Mouse (Mus musculus): ENCODE measurements around the gene Asic3. TPM values are rescaled to one million over a fixed set of nuclear protein-coding genes. Genes with fewer than 3 reads are reported as not detected.

The Asic3 gene
- polyA plus RNA-seq, 1 experiment from 2014 or later: 0.20 TPM

DNA sequence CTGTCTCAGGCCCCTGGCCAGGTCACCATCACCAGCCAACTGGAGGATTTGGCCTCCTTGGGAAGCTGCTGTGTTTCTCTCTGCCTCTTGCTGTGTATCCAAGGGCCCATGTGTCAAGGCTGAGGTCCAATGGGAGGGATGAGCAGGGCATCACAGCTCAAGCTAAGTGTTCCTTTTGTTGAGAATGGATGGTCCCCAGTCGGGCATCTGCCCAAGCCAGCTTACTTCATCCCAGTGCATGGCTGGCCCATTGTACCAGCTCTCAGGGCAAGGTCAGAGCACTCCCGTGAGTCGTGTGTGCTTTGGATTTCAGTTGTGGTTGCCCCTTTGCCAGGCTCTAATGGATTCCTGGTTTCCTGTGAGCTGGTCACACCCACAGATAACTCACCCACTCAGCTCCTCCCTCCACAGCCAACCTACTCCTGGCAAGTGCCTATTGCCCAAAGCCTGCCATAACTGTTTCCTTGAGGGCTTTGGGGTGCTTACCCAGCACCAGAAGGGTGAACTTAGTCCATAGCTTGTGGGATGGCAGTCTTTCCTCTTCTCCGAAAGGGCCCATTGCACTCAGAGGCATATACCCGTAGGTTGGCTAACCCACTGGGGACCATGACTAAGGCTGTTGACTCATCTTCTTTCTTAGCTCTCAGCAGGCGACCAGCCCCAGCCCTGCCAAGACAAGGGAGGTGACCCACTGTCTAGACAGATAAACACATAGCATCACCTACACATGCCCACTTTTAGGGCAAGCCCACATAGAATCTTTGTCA lies 8.4 kb upstream of the Asic3 start:
- Histone ChIP-seq H3K27me3 (ENCODE audit: control insufficient read depth, insufficient read depth, low read length) (no peaks in the 10 kb centered on the region), H3K4me1 (ENCODE audit: control insufficient read depth, insufficient read depth, low read length) (no peaks in the 10 kb centered on the region), H3K4me2 (no peak overlapping the region), H3K9ac (ENCODE audit: low read depth, low read length) (no peak overlapping the region), H3K27ac (ENCODE audit: low read depth, low read length) (no peak overlapping the region), H3K4me3 (ENCODE audit: low read depth, low read length) (no peak overlapping the region), H3K9me3 (replicated peaks; ENCODE audit: control insufficient read depth, low read length) (no peaks in the 10 kb centered on the region), H3K36me3 (ENCODE audit: control insufficient read depth, insufficient read depth, low read length) (peaks cover 6% of the 10 kb centered on the region)
- no peak for ATAC-seq (replicated peaks; ENCODE audit: insufficient number of reproducible peaks, low FRiP score, low TSS enrichment)
- WGBS (ENCODE audit: insufficient replicate concordance): 74% methylated on average over 6 of the region's 6 CpGs

DNA sequence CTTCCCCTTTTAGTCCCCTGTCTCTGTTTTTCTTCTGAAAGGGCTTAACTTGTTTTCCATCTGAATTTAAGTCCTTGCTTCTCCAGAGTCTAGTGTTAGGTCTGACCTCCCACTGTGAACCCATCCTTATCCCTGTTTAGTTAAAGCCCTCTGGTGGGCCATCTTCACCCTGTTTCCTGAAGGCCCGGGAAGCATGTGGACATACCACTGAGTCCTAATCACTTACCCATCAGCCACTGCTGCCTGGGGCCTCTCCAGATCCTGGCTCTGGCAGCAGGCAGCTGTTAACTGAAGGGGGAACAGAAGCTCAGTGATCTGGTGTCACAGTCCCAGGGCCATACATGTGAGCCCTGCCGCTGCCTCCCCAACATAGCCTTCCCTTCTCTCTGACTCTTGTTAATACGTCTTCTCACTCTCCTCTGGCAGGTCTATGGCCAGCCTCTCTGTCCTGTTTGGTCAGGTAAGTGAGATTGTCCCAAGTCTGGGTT lies 7.8 kb upstream of the Asic3 start:
- H3K9me3 ChIP-seq (replicated peaks; ENCODE audit: control insufficient read depth, low read length): no peaks in the 10 kb centered on the region
- H3K36me3 ChIP-seq (ENCODE audit: control insufficient read depth, insufficient read depth, low read length): peaks cover 6% of the 10 kb centered on the region
- no peak overlapping the region for H3K4me2 ChIP-seq
- ATAC-seq (replicated peaks; ENCODE audit: insufficient number of reproducible peaks, low FRiP score, low TSS enrichment): no peak
- H3K27me3 ChIP-seq (ENCODE audit: control insufficient read depth, insufficient read depth, low read length): no peaks in the 10 kb centered on the region
- no peak overlapping the region for H3K27ac ChIP-seq (ENCODE audit: low read depth, low read length)
- H3K9ac ChIP-seq (ENCODE audit: low read depth, low read length): no peak overlapping the region
- 61% methylated on average over 3 of the region's 3 CpGs for WGBS (ENCODE audit: insufficient replicate concordance)
- no peaks in the 10 kb centered on the region for H3K4me1 ChIP-seq (ENCODE audit: control insufficient read depth, insufficient read depth, low read length)
- H3K4me3 ChIP-seq (ENCODE audit: low read depth, low read length): no peak overlapping the region

DNA sequence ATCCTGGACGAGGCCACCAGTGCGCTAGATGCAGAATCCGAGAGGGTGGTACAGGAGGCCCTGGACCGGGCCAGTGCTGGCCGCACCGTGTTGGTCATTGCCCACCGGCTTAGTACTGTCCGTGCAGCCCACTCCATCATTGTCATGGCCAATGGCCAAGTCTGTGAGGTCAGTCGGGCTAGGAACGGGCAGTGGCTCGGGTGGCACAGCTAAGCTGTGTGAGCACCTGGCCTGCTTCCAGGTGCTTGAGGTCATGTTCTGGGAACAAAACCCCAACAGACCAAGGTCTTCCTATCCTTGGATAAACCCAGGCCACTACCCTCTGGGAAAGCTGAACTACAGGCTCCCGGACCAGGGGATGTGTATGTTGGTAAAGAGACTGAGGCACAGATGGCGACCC lies 4.5 kb upstream of the Asic3 start:
- H3K9ac ChIP-seq (ENCODE audit: low read depth, low read length): no peak overlapping the region
- 92% methylated on average over 13 of the region's 13 CpGs for WGBS (ENCODE audit: insufficient replicate concordance)
- no peak overlapping the region for H3K4me2 ChIP-seq
- H3K9me3 ChIP-seq (replicated peaks; ENCODE audit: control insufficient read depth, low read length): no peaks in the 10 kb centered on the region
- H3K27ac ChIP-seq (ENCODE audit: low read depth, low read length): no peak overlapping the region
- H3K4me1 ChIP-seq (ENCODE audit: control insufficient read depth, insufficient read depth, low read length): no peaks in the 10 kb centered on the region
- peaks cover 6% of the 10 kb centered on the region; the same call in 1 of the 2 replicates for H3K36me3 ChIP-seq (ENCODE audit: control insufficient read depth, insufficient read depth, low read length)
- no peak overlapping the region for H3K4me3 ChIP-seq (ENCODE audit: low read depth, low read length)
- ATAC-seq (replicated peaks; ENCODE audit: insufficient number of reproducible peaks, low FRiP score, low TSS enrichment): no peak
- H3K27me3 ChIP-seq (ENCODE audit: control insufficient read depth, insufficient read depth, low read length): peaks cover 3% of the 10 kb centered on the region

DNA sequence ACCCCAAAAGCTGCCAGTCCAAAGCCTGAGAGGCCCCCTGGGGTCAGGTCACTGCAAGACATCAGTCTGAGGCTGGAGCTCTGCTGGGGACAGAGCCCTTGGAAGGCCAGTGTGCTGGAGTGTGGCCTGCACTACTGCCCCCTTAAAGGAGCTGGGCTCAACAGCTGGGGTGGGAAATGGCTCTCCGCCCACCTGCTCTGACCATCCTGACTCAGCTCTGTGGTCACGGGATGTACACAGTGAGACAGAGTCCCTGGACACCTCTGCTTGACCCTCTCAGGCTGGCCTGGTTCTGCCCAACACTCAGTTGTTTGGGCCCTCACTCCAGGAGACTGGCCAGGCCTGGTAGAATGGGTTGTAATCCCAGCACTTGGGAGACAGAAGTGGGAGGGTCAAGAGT lies 3.7 kb upstream of the Asic3 start:
- no peak overlapping the region for H3K4me2 ChIP-seq
- H3K4me3 ChIP-seq (ENCODE audit: low read depth, low read length): no peak overlapping the region
- peaks cover 6% of the 10 kb centered on the region; the same call in 1 of the 2 replicates for H3K36me3 ChIP-seq (ENCODE audit: control insufficient read depth, insufficient read depth, low read length)
- ATAC-seq (replicated peaks; ENCODE audit: insufficient number of reproducible peaks, low FRiP score, low TSS enrichment): no peak
- H3K27me3 ChIP-seq (ENCODE audit: control insufficient read depth, insufficient read depth, low read length): peaks cover 11% of the 10 kb centered on the region
- H3K27ac ChIP-seq (ENCODE audit: low read depth, low read length): no peak overlapping the region
- H3K9me3 ChIP-seq (replicated peaks; ENCODE audit: control insufficient read depth, low read length): no peaks in the 10 kb centered on the region
- no peak overlapping the region for H3K9ac ChIP-seq (ENCODE audit: low read depth, low read length)
- H3K4me1 ChIP-seq (ENCODE audit: control insufficient read depth, insufficient read depth, low read length): no peaks in the 10 kb centered on the region
- WGBS (ENCODE audit: insufficient replicate concordance): 69% methylated on average over 2 of the region's 2 CpGs

DNA sequence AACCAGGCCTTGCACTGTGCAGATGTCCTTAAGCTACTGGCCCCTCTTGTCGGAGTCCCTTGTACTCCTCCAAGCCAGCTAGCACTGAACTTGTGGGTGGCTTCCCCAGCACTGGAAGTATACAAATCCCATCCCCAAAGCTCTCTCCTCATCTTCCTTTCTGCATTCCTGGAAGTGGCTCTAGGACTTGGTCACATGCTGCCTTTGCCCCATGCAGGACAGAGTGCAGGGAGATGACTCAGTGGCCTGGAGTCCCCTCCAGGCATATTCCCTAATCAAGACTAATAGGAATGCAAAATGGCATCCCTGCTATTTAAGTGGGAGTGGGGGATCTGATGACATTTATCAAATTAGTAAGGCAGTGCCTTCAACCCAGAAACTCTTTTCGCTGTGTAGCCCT lies 1.1 kb upstream of the Asic3 start:
- 75% methylated on average over 2 of the region's 2 CpGs for WGBS (ENCODE audit: insufficient replicate concordance)
- ATAC-seq (replicated peaks; ENCODE audit: insufficient number of reproducible peaks, low FRiP score, low TSS enrichment): no peak
- no peaks in the 10 kb centered on the region for H3K36me3 ChIP-seq (ENCODE audit: control insufficient read depth, insufficient read depth, low read length)
- H3K27me3 ChIP-seq (ENCODE audit: control insufficient read depth, insufficient read depth, low read length): peaks cover 14% of the 10 kb centered on the region
- no peak overlapping the region for H3K9ac ChIP-seq (ENCODE audit: low read depth, low read length)
- no peak overlapping the region for H3K27ac ChIP-seq (ENCODE audit: low read depth, low read length)
- no peaks in the 10 kb centered on the region for H3K9me3 ChIP-seq (replicated peaks; ENCODE audit: control insufficient read depth, low read length)
- 0 out of 2 replicates have a peak, but pooled peaks cover 3% of the 10 kb centered on the region for H3K4me1 ChIP-seq (ENCODE audit: control insufficient read depth, insufficient read depth, low read length)
- no peak overlapping the region for H3K4me3 ChIP-seq (ENCODE audit: low read depth, low read length)
- no peak overlapping the region for H3K4me2 ChIP-seq

DNA sequence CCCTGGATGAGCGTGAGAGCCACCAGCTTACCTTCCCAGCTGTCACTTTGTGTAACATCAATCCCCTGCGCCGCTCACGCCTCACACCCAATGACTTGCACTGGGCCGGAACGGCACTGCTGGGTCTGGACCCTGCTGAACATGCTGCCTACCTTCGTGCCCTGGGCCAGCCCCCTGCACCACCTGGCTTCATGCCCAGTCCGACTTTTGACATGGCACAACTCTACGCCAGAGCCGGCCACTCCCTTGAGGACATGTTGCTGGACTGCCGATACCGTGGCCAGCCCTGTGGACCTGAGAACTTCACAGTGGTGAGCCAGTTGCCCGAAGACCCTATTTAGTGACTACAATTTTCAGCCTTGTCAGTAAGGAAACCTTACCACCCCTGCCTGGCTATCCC lies 746 bp downstream of the Asic3 start:
- no peak for ATAC-seq (replicated peaks; ENCODE audit: insufficient number of reproducible peaks, low FRiP score, low TSS enrichment)
- H3K4me2 ChIP-seq: no peak overlapping the region

DNA sequence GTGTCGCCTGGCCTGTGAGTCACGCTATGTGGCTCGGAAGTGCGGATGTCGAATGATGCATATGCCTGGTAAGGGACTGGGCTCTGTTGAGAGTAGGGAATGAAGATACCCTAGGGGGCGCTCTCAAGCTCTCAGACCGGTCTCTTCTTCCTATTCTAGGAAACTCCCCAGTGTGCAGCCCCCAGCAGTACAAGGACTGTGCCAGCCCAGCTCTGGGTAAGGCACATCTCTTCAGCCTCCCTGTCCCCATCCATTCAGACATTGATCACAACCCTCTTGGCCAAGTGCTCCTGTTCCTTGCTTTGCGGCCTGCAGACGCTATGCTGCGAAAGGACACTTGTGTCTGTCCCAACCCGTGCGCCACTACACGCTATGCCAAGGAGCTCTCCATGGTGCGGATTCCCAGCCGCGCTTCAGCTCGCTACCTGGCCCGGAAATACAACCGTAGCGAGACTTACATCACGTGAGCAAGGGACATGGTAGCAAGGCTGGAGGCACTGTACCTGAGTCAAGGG lies 3.1 kb downstream of the Asic3 start:
- H3K4me2 ChIP-seq: peak overlapping the region; percentile 30
- 0 out of 2 replicates have a peak, but pooled peaks cover 3% of the 10 kb centered on the region for H3K4me1 ChIP-seq (ENCODE audit: control insufficient read depth, insufficient read depth, low read length)
- peaks cover 2% of the 10 kb centered on the region; the same call in 1 of the 2 replicates for H3K36me3 ChIP-seq (ENCODE audit: control insufficient read depth, insufficient read depth, low read length)
- WGBS (ENCODE audit: insufficient replicate concordance): 4% methylated on average over 21 of the region's 21 CpGs
- peaks cover 14% of the 10 kb centered on the region for H3K27me3 ChIP-seq (ENCODE audit: control insufficient read depth, insufficient read depth, low read length)
- no peak overlapping the region for H3K9ac ChIP-seq (ENCODE audit: low read depth, low read length)
- no peak overlapping the region for H3K27ac ChIP-seq (ENCODE audit: low read depth, low read length)
- no peak overlapping the region for H3K4me3 ChIP-seq (ENCODE audit: low read depth, low read length)
- H3K9me3 ChIP-seq (replicated peaks; ENCODE audit: control insufficient read depth, low read length): no peaks in the 10 kb centered on the region
- ATAC-seq (replicated peaks; ENCODE audit: insufficient number of reproducible peaks, low FRiP score, low TSS enrichment): peak; percentile 37

More for the DNA sequence above, 746 bp downstream of the Asic3 start:
- Histone ChIP-seq H3K4me1 (ENCODE audit: control insufficient read depth, insufficient read depth, low read length) (0 out of 2 replicates have a peak, but pooled peaks cover 3% of the 10 kb centered on the region), H3K36me3 (ENCODE audit: control insufficient read depth, insufficient read depth, low read length) (no peaks in the 10 kb centered on the region), H3K9me3 (replicated peaks; ENCODE audit: control insufficient read depth, low read length) (no peaks in the 10 kb centered on the region), H3K4me3 (ENCODE audit: low read depth, low read length) (no peak overlapping the region), H3K27me3 (ENCODE audit: control insufficient read depth, insufficient read depth, low read length) (peaks cover 14% of the 10 kb centered on the region), H3K27ac (ENCODE audit: low read depth, low read length) (no peak overlapping the region), H3K9ac (ENCODE audit: low read depth, low read length) (no peak overlapping the region)
- 77% methylated on average over 13 of the region's 13 CpGs for WGBS (ENCODE audit: insufficient replicate concordance)

DNA sequence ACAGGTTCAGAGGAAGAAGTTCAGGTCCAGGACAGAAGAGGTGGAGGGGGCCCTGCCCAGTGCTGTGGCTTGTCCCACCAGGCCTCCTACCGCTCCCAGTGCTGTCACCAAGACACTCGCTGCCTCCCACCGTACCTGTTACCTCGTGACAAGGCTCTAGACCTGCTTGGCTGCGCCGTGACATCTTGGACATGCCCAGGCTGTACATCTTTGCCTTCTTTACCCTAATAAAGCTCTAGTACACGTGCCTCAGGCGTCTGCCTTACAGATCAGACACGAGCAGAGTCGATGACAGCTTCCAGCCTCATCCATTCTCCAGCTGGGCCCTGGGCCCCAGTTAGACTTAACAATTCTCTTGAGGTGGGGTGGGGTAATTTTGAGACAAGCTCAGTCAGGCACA lies 4.4 kb downstream of the Asic3 start:
- no peak for ATAC-seq (replicated peaks; ENCODE audit: insufficient number of reproducible peaks, low FRiP score, low TSS enrichment)
- Histone ChIP-seq H3K27ac (ENCODE audit: low read depth, low read length) (no peak overlapping the region), H3K4me2 (no peak overlapping the region), H3K4me1 (ENCODE audit: control insufficient read depth, insufficient read depth, low read length) (peaks cover 4% of the 10 kb centered on the region; the same call in 1 of the 2 replicates), H3K9ac (ENCODE audit: low read depth, low read length) (no peak overlapping the region), H3K27me3 (ENCODE audit: control insufficient read depth, insufficient read depth, low read length) (peaks cover 14% of the 10 kb centered on the region), H3K36me3 (ENCODE audit: control insufficient read depth, insufficient read depth, low read length) (peaks cover 2% of the 10 kb centered on the region; the same call in 1 of the 2 replicates), H3K9me3 (replicated peaks; ENCODE audit: control insufficient read depth, low read length) (no peaks in the 10 kb centered on the region), H3K4me3 (ENCODE audit: low read depth, low read length) (no peak overlapping the region)
- 77% methylated on average over 10 of the region's 10 CpGs for WGBS (ENCODE audit: insufficient replicate concordance)
